ENCODE assay signal across 8 mouse cellular contexts in the genomic region with DNA sequence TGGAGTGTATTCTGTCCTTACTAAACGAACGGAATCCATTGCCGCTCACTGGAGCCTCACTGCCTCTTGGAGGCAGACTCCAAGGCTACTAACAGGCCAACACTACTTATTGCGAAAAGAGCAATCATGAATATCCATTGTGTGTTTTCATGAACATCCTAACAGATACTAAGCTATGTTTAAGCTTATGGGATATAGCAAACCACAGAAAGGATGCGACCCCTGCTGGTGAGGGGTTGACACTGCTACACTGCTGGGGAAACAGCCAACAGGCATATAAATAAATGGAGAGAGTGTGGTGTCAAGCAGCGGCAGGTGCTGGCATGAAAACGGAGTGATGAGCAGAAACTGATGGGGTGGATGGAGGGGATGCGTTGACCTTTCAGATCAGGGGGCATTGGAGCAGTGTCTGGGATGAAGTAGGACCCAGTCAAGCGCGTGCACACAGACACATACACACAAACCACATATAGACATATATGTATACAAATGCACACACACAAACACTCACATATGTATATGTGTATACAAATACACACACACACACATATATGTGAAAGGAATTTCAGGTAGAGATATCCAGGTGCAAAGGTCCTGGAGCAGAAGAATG. TPM values are rescaled to one million over a fixed set of nuclear protein-coding genes. Genes with fewer than 3 reads are reported as not detected.
DNase-seq lines count a peak whose midpoint lies in the region; ATAC-seq lines count a peak whose summit lies in the region.

No protein-coding gene starts in this region.

- H3K4me1 ChIP-seq in liver, embryonic 11.5 days (replicated peaks; ENCODE audit: control insufficient read depth, insufficient read depth, low read length): peaks cover 30% of the 10 kb centered on the region
- H3K4me1 ChIP-seq in neural tube, embryonic 11.5 days (ENCODE audit: control insufficient read depth, insufficient read depth, low read length): 0 out of 2 replicates have a peak, but pooled peaks cover 3% of the 10 kb centered on the region

- no peak overlapping the region for H3K27ac ChIP-seq in liver, embryonic 11.5 days (ENCODE audit: low read depth, low read length)
- H3K27ac ChIP-seq in neural tube, embryonic 11.5 days (ENCODE audit: low read depth, low read length): no peak overlapping the region

- WGBS in liver, embryonic 11.5 days: 56% methylated on average over 10 of the region's 10 CpGs
- WGBS in neural tube, embryonic 11.5 days: 59% methylated on average over 10 of the region's 10 CpGs

- intact Hi-C loops in gastrocnemius, postnatal 14 days (cut with DNase I; ENCODE audit: low total_unique reads): no loop called here

- H3K9ac ChIP-seq in liver, embryonic 11.5 days (ENCODE audit: low read depth, low read length): no peak overlapping the region
- H3K9ac ChIP-seq in neural tube, embryonic 11.5 days (ENCODE audit: low read length): no peak overlapping the region

- DNase-seq in CD4-positive helper T cell, adult 2 months (ENCODE audit: low read depth, low spot score): peak; percentile 54
- DNase-seq in WW6 (ENCODE audit: low read depth, low spot score): peak; percentile 42
- DNase-seq in cerebellum, postnatal 14 days: peak; percentile 62 to 74
- peak; percentile 51 for DNase-seq in gastrocnemius, postnatal 14 days
- DNase-seq in kidney, adult 11 months: peak; percentile 32
- DNase-seq in liver, embryonic 11.5 days (ENCODE audit: low spot score): peak; percentile 65
- peak; percentile 80 for DNase-seq in neural tube, embryonic 11.5 days (ENCODE audit: low spot score)
- peak; percentile 68 for DNase-seq in thymus, postnatal 25 days

- no peaks in the 10 kb centered on the region for H3K36me3 ChIP-seq in liver, embryonic 11.5 days (ENCODE audit: control insufficient read depth, insufficient read depth, low read length)
- no peaks in the 10 kb centered on the region for H3K36me3 ChIP-seq in neural tube, embryonic 11.5 days (ENCODE audit: control insufficient read depth, insufficient read depth, low read length)

- no peak for ATAC-seq in liver, embryonic 11.5 days (replicated peaks; ENCODE audit: low FRiP score)
- ATAC-seq in neural tube, embryonic 11.5 days (ENCODE audit: insufficient read depth, low FRiP score, low TSS enrichment): peak; percentile 73; the same call in 1 of the 2 replicates

- H3K27me3 ChIP-seq in liver, embryonic 11.5 days (replicated peaks; ENCODE audit: control insufficient read depth, insufficient read depth, low read length): no peaks in the 10 kb centered on the region
- H3K27me3 ChIP-seq in neural tube, embryonic 11.5 days (ENCODE audit: control insufficient read depth, insufficient read depth, low read length): no peaks in the 10 kb centered on the region

- H3K4me2 ChIP-seq in liver, embryonic 11.5 days: no peak overlapping the region; the same call in 1 of the 2 replicates
- H3K4me2 ChIP-seq in neural tube, embryonic 11.5 days (ENCODE audit: low read depth): no peak overlapping the region

- H3K9me3 ChIP-seq in liver, embryonic 11.5 days (ENCODE audit: control insufficient read depth, low read length): no peaks in the 10 kb centered on the region
- H3K9me3 ChIP-seq in neural tube, embryonic 11.5 days (ENCODE audit: control insufficient read depth, low read length): no peaks in the 10 kb centered on the region

- H3K4me3 ChIP-seq in liver, embryonic 11.5 days (ENCODE audit: low read depth, low read length): no peak overlapping the region
- no peak overlapping the region for H3K4me3 ChIP-seq in neural tube, embryonic 11.5 days (ENCODE audit: low read depth, low read length)

RNA-seq across cellular contexts. Expression of a gene that starts 1.5 kb away (rescaled TPM):
- 1 to 10 TPM; 3.6 to 4.9 TPM for total RNA-seq in gastrocnemius, postnatal 14 days (2021)
- polyA plus RNA-seq in liver, embryonic 11.5 days (2014; fragmentation: Nextera tagmentation; extraction: Ambion mirVana): 0.05 and 0.07 TPM in 2 replicates
- polyA plus RNA-seq in neural tube, embryonic 11.5 days (2014; fragmentation: Nextera tagmentation; extraction: Ambion mirVana): 0.16 TPM in 2 replicates

RNA-seq across cellular contexts. Expression of a gene that starts 12.5 kb away (rescaled TPM):
- total RNA-seq in gastrocnemius, postnatal 14 days (2021): 1 to 10 TPM; 3.8 to 4.5 TPM
- polyA plus RNA-seq in liver, embryonic 11.5 days (2014; fragmentation: Nextera tagmentation; extraction: Ambion mirVana): 9.0 and 9.2 TPM in 2 replicates
- polyA plus RNA-seq in neural tube, embryonic 11.5 days (2014; fragmentation: Nextera tagmentation; extraction: Ambion mirVana): 19.1 and 21.0 TPM in 2 replicates

RNA-seq across cellular contexts. Expression of a gene that starts 35.5 kb away (rescaled TPM):
- total RNA-seq in gastrocnemius, postnatal 14 days (2021): 1 to 10 TPM; 1.3 to 1.7 TPM
- polyA plus RNA-seq in liver, embryonic 11.5 days (2014; fragmentation: Nextera tagmentation; extraction: Ambion mirVana): 15.3 and 18.2 TPM in 2 replicates
- 23.0 and 23.8 TPM in 2 replicates for polyA plus RNA-seq in neural tube, embryonic 11.5 days (2014; fragmentation: Nextera tagmentation; extraction: Ambion mirVana)
